Mouse (Mus musculus) midbrain, embryonic 15.5 days (tissue): ENCODE results near the gene Cnn2. TPM values are rescaled to one million over a fixed set of nuclear protein-coding genes. Genes with fewer than 3 reads are reported as not detected.
"Not testable (repeated sequence)": the region's sequence is repeated elsewhere in the genome, so short reads cannot be mapped to it uniquely, and the experiment has no call there.

Experiments
- ATAC-seq: fragments of 200-750 bp; cut with Nextera tagmentation; replicated peaks from 2 replicates; pipeline ENCODE4 v1.8.0; 2017; ENCODE audit warnings: moderate TSS enrichment
- H3K27ac ChIP-seq: fragments of 300-500 bp; sonication (generic); 2 replicates; pipeline ENCODE4 v1.5.1; 2015; ENCODE audit warnings: mild to moderate bottlenecking, inconsistent platforms
- H3K27me3 ChIP-seq: fragments of 300-500 bp; sonication (generic); replicated peaks from 2 replicates; pipeline ENCODE4 v1.6.1; 2015; ENCODE audit warnings: inconsistent platforms
- H3K36me3 ChIP-seq: fragments of 300-500 bp; sonication (generic); replicated peaks from 2 replicates; pipeline ENCODE4 v1.6.1; 2015; ENCODE audit warnings: inconsistent platforms
- H3K4me1 ChIP-seq: fragments of 300-500 bp; sonication (generic); 2 replicates; pipeline ENCODE4 v1.6.1; 2015; ENCODE audit warnings: inconsistent platforms
- H3K4me2 ChIP-seq: fragments of 300-500 bp; sonication (generic); 2 replicates; pipeline ENCODE4 v1.6.1; 2015; ENCODE audit warnings: inconsistent platforms, mild to moderate bottlenecking, moderate library complexity
- H3K4me3 ChIP-seq: fragments of 300-500 bp; sonication (generic); 2 replicates; pipeline ENCODE4 v1.5.1; 2015; ENCODE audit warnings: mild to moderate bottlenecking, inconsistent platforms
- H3K9ac ChIP-seq: fragments of 300-500 bp; sonication (generic); 2 replicates; pipeline ENCODE4 v1.6.1; 2015; ENCODE audit warnings: mild to moderate bottlenecking, inconsistent platforms
- H3K9me3 ChIP-seq: fragments of 300-500 bp; sonication (generic); 2 replicates; pipeline ENCODE4 v1.6.1; 2016; ENCODE audit warnings: inconsistent platforms
- WGBS: fragments of 180-500 bp; shearing (Covaris S2); methylation state at CpG from one replicate; pipeline ENCODE4 v1.1.7; 2015; ENCODE audit warnings: mixed read lengths; 5-methylcytosine and 5-hydroxymethylcytosine counted together
- polyA plus RNA-seq: library from polyadenylated mRNA; unstranded; fragments of >200 nt; fragmentation: Nextera tagmentation; extraction: Ambion mirVana; gene quantifications from 2 replicates; pipeline ENCODE4 v1.2.1, GENCODE M21; 2015

Cnn2 gene
- polyA plus RNA-seq, 1 experiment from 2014 or later = 28.6 TPM

GRCm38 (mm10) chr10:80039559-80039979, 51.2 kb downstream of the Cnn2 start, which contains the start of gene Polr2e:
Gene Polr2e (minus strand): TSS chr10:80039795.
- peak; percentile 97 for ATAC-seq
- Histone ChIP-seq H3K9me3 (no peaks in the 10 kb centered on the region), H3K9ac (peak within 1 kb of the TSS; percentile 62), H3K27ac (peak within 1 kb of the TSS; percentile 73), H3K27me3 (no peaks in the 10 kb centered on the region), H3K4me1 (peaks cover 17% of the 10 kb centered on the region), H3K4me2 (peak within 1 kb of the TSS; percentile 59), H3K4me3 (peak within 1 kb of the TSS; percentile 63), H3K36me3 (peaks cover 26% of the 10 kb centered on the region)
- under 1% methylated on average over 40 of the region's 40 CpGs for WGBS

- not testable (repeated sequence) for H3K9ac ChIP-seq, ATAC-seq, H3K27me3 ChIP-seq, H3K4me3 ChIP-seq, H3K27ac ChIP-seq, H3K9me3 ChIP-seq, H3K4me2 ChIP-seq
- peaks cover 10% of the 10 kb centered on the region for H3K36me3 ChIP-seq
- H3K4me1 ChIP-seq = peaks cover 17% of the 10 kb centered on the region
- WGBS = 89% methylated on average over 8 of the region's 8 CpGs
Measured at GRCm38 (mm10) chr10:80041409-80042060, 53.2 kb downstream of the Cnn2 start.

GRCm38 (mm10) chr10:80044087-80044486, 55.7 kb downstream of the Cnn2 start:
- H3K4me3 ChIP-seq = no peak overlapping the region
- no peaks in the 10 kb centered on the region for H3K27me3 ChIP-seq
- ATAC-seq = no peak
- H3K27ac ChIP-seq = peak overlapping the region; percentile 28; the same call in 1 of the 2 replicates
- H3K4me1 ChIP-seq = peaks cover 10% of the 10 kb centered on the region; the same call in 1 of the 2 replicates
- H3K9ac ChIP-seq = no peak overlapping the region
- no peaks in the 10 kb centered on the region for H3K9me3 ChIP-seq
- H3K36me3 ChIP-seq = no peaks in the 10 kb centered on the region
- 12% methylated on average over 4 of the region's 4 CpGs for WGBS
- H3K4me2 ChIP-seq = no peak overlapping the region

- not testable (repeated sequence) for H3K4me3 ChIP-seq, H3K9ac ChIP-seq, H3K36me3 ChIP-seq, H3K4me2 ChIP-seq, H3K27ac ChIP-seq, H3K9me3 ChIP-seq, H3K4me1 ChIP-seq, ATAC-seq, H3K27me3 ChIP-seq
- 78% methylated on average over 4 of the region's 4 CpGs for WGBS
Measured at GRCm38 (mm10) chr10:80045364-80045763, 57.0 kb downstream of the Cnn2 start.

Other genes starting within 250 kb of the Cnn2 start
- 48.3 and 50.6 TPM in 2 replicates for gene Polrmt, start 242.0 kb upstream of the Cnn2 start, polyA plus RNA-seq
- gene Fgf22, start 233.5 kb upstream of the Cnn2 start, polyA plus RNA-seq = 1.4 and 1.6 TPM in 2 replicates
- gene Rnf126, start 221.6 kb upstream of the Cnn2 start, polyA plus RNA-seq = 109 and 117 TPM in 2 replicates
- 1.9 and 2.0 TPM in 2 replicates for gene Fstl3, start 211.3 kb upstream of the Cnn2 start, polyA plus RNA-seq
- gene Prss57, start 197.6 kb upstream of the Cnn2 start, polyA plus RNA-seq = 0.17 TPM in 1 of 2 replicates, not detected in the other
- gene Palm, start 195.0 kb upstream of the Cnn2 start, polyA plus RNA-seq = 337 and 348 TPM in 2 replicates
- 0.23 and 0.85 TPM in 2 replicates for gene Misp, start 167.6 kb upstream of the Cnn2 start, polyA plus RNA-seq
- 72.7 and 79.4 TPM in 2 replicates for gene Ptbp1, start 134.2 kb upstream of the Cnn2 start, polyA plus RNA-seq
- gene Prtn3, start 114.1 kb upstream of the Cnn2 start, polyA plus RNA-seq = 12.2 and 13.3 TPM in 2 replicates
- 496 and 503 TPM in 2 replicates for gene Plppr3, start 114.0 kb upstream of the Cnn2 start, polyA plus RNA-seq
- gene Elane, start 102.3 kb upstream of the Cnn2 start, polyA plus RNA-seq = 1.2 TPM in 1 of 2 replicates, not detected in the other
- gene Cfd, start 97.7 kb upstream of the Cnn2 start, polyA plus RNA-seq = not detected in 2 replicates
- gene Med16, start 79.7 kb upstream of the Cnn2 start, polyA plus RNA-seq = 64.5 and 66.5 TPM in 2 replicates
- not detected in 2 replicates for gene Gm26602, start 77.7 kb upstream of the Cnn2 start, polyA plus RNA-seq
- 3.1 and 3.3 TPM in 2 replicates for gene Kiss1r, start 71.6 kb upstream of the Cnn2 start, polyA plus RNA-seq
- gene R3hdm4, start 67.4 kb upstream of the Cnn2 start, polyA plus RNA-seq = 292 and 296 TPM in 2 replicates
- 2.9 and 4.7 TPM in 2 replicates for gene Arid3a, start 61.5 kb upstream of the Cnn2 start, polyA plus RNA-seq
- 87.3 and 87.5 TPM in 2 replicates for gene Wdr18, start 28.4 kb upstream of the Cnn2 start, polyA plus RNA-seq
- 0.34 and 0.66 TPM in 2 replicates for gene Grin3b, start 17.9 kb upstream of the Cnn2 start, polyA plus RNA-seq
- gene Tmem259, start 4.3 kb upstream of the Cnn2 start, polyA plus RNA-seq = 24.3 and 28.3 TPM in 2 replicates
- gene Abca7, start 7.9 kb downstream of the Cnn2 start, polyA plus RNA-seq = 4.4 and 4.8 TPM in 2 replicates
- gene Arhgap45, start 28.1 kb downstream of the Cnn2 start, polyA plus RNA-seq = 1.9 and 2.2 TPM in 2 replicates
- gene Polr2e, start 51.2 kb downstream of the Cnn2 start, polyA plus RNA-seq = 132 and 148 TPM in 2 replicates
- 522 and 546 TPM in 2 replicates for gene Gpx4, start 58.6 kb downstream of the Cnn2 start, polyA plus RNA-seq
- 13.8 and 16.8 TPM in 2 replicates for gene Sbno2, start 117.0 kb downstream of the Cnn2 start, polyA plus RNA-seq
- 19.6 and 20.5 TPM in 2 replicates for gene Stk11, start 127.2 kb downstream of the Cnn2 start, polyA plus RNA-seq
- gene Atp5d, start 150.0 kb downstream of the Cnn2 start, polyA plus RNA-seq = 444 and 468 TPM in 2 replicates
- 65.7 and 66.9 TPM in 2 replicates for gene Cbarp, start 152.3 kb downstream of the Cnn2 start, polyA plus RNA-seq
- gene Midn, start 159.7 kb downstream of the Cnn2 start, polyA plus RNA-seq = 29.5 and 29.9 TPM in 2 replicates
- 364 and 392 TPM in 2 replicates for gene Cirbp, start 177.4 kb downstream of the Cnn2 start, polyA plus RNA-seq
- 13.3 and 14.7 TPM in 2 replicates for gene 1600002K03Rik, start 184.4 kb downstream of the Cnn2 start, polyA plus RNA-seq
- gene Efna2, start 190.9 kb downstream of the Cnn2 start, polyA plus RNA-seq = 53.4 and 54.6 TPM in 2 replicates
- 56.4 and 59.5 TPM in 2 replicates for gene Mum1, start 237.8 kb downstream of the Cnn2 start, polyA plus RNA-seq